Comparison of ENCODE assay signal across 8 mouse cellular contexts in the genomic region with DNA sequence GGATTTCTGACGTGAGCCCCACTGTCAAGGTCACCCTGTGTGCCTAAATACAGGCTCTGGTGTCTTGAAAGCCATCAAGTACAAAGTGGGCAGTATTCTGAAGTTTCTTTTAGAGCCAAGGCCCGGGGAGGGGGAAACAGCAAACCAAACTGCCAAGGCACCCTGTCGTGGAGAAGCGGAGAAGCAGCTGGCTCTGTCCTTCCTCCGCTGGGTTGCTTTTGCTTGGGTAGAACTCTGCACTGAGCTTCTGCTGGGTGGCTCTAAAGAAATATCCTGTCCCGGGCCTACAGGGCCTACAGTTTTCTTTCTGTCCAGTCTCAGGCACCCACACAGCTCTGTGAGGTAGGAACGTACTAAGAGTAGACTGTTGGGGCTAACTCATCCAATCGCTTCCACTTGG. TPM values are rescaled to one million over a fixed set of nuclear protein-coding genes. Genes with fewer than 3 reads are reported as not detected.
DNase-seq lines count a peak whose midpoint lies in the region; ATAC-seq and TF ChIP-seq lines count a peak whose summit lies in the region.

No protein-coding gene starts in this region.

- H3K9ac ChIP-seq in kidney, postnatal 0 days (ENCODE audit: low read depth, low read length), result 0 out of 2 replicates have a peak overlapping the region, but pooled peaks have one; percentile 62
- 0 out of 2 replicates have a peak overlapping the region, but pooled peaks have one; percentile 33 for H3K9ac ChIP-seq in hindbrain, postnatal 0 days (replicated peaks; ENCODE audit: low read length)

- 73% methylated on average over 8 of the region's 8 CpGs for WGBS in kidney, postnatal 0 days
- WGBS in hindbrain, postnatal 0 days, result 74% methylated on average over 8 of the region's 8 CpGs
- WGBS in olfactory bulb, adult 2 months, result 43% methylated on average over 8 of the region's 8 CpGs

- H3K27me3 ChIP-seq in kidney, postnatal 0 days (ENCODE audit: insufficient read depth, low read length), result no peaks in the 10 kb centered on the region
- H3K27me3 ChIP-seq in hindbrain, postnatal 0 days (ENCODE audit: insufficient read depth, low read length), result no peaks in the 10 kb centered on the region

- peak overlapping the region; percentile 81 for H3K27ac ChIP-seq in kidney, postnatal 0 days
- H3K27ac ChIP-seq in hindbrain, postnatal 0 days, result peak overlapping the region; percentile 74
- peak overlapping the region; percentile 57; the same call in 1 of the 2 replicates for H3K27ac ChIP-seq in olfactory bulb, adult 2 months (ENCODE audit: insufficient read depth, low read depth, low read length)

- no peak for TF ChIP-seq CTCF in kidney, postnatal 0 days (IDR thresholded peaks at IDR 0.05; ENCODE audit: low read depth)
- no peak for TF ChIP-seq CTCF in hindbrain, postnatal 0 days (IDR thresholded peaks at IDR 0.05; ENCODE audit: low read depth)
- no peak for TF ChIP-seq CTCF in olfactory bulb, adult 2 months (IDR thresholded peaks at IDR 0.05; ENCODE audit: insufficient read depth, low read depth, low read length)

- no peak for DNase-seq in kidney, postnatal 0 days (ENCODE audit: low spot score)
- DNase-seq in kidney, adult 11 months, result no peak
- DNase-seq in hindbrain, postnatal 0 days (ENCODE audit: low spot score), result no peak
- DNase-seq in urinary bladder, postnatal 4 days (ENCODE audit: low spot score in 2 of 2), result no peak
- no peak for DNase-seq in layer of hippocampus, adult 9-10 months (ENCODE audit: low spot score)
- DNase-seq in layer of hippocampus, postnatal 10 days (ENCODE audit: low spot score in 2 of 2), result no peak

- H3K4me1 ChIP-seq in kidney, postnatal 0 days (replicated peaks; ENCODE audit: insufficient read depth, low read length), result peaks cover 14% of the 10 kb centered on the region
- no peaks in the 10 kb centered on the region for H3K4me1 ChIP-seq in hindbrain, postnatal 0 days (ENCODE audit: insufficient read depth, low read length)
- H3K4me1 ChIP-seq in olfactory bulb, adult 2 months (ENCODE audit: control insufficient read depth, insufficient read depth, low read length), result peaks cover 30% of the 10 kb centered on the region

- H3K9me3 ChIP-seq in kidney, postnatal 0 days (replicated peaks; ENCODE audit: low read length), result no peaks in the 10 kb centered on the region
- no peaks in the 10 kb centered on the region for H3K9me3 ChIP-seq in hindbrain, postnatal 0 days (ENCODE audit: low read length)

- no peak for ATAC-seq in kidney, postnatal 0 days (replicated peaks; ENCODE audit: low FRiP score, low read depth)
- peak; percentile 4 for ATAC-seq in common myeloid progenitor, adult 5-6 weeks (replicated peaks; ENCODE audit: low read depth, poor library complexity, severe bottlenecking)
- no peak for ATAC-seq in hindbrain, postnatal 0 days

- no peak overlapping the region for H3K4me2 ChIP-seq in kidney, postnatal 0 days (ENCODE audit: low read length)
- no peak overlapping the region for H3K4me2 ChIP-seq in hindbrain, postnatal 0 days (ENCODE audit: low read depth, low read length)

- TF ChIP-seq POLR2A in olfactory bulb, adult 2 months (IDR thresholded peaks at IDR 0.05; ENCODE audit: insufficient read depth, low read depth, low read length), result no peak

- peaks cover 9% of the 10 kb centered on the region for H3K36me3 ChIP-seq in kidney, postnatal 0 days (ENCODE audit: insufficient read depth, low read length)
- peaks cover 12% of the 10 kb centered on the region for H3K36me3 ChIP-seq in hindbrain, postnatal 0 days (ENCODE audit: insufficient read depth, low read length)

- no peak overlapping the region for H3K4me3 ChIP-seq in kidney, postnatal 0 days (replicated peaks; ENCODE audit: low read depth, low read length)
- H3K4me3 ChIP-seq in hindbrain, postnatal 0 days (ENCODE audit: low read length), result no peak overlapping the region
- no peak overlapping the region for H3K4me3 ChIP-seq in olfactory bulb, adult 2 months (ENCODE audit: insufficient read depth, low read depth, low read length)

RNA-seq across cellular contexts. Expression of a gene that starts 0.5 kb away (rescaled TPM):
- 8.6 and 9.2 TPM in 2 replicates for polyA plus RNA-seq in kidney, postnatal 0 days (2015; fragmentation: Nextera tagmentation; extraction: Ambion mirVana)
- total RNA-seq in common myeloid progenitor, adult 5-6 weeks (2017), result 103 and 128 TPM in 2 replicates
- 5.4 and 13.0 TPM in 2 replicates for total RNA-seq in hindbrain, postnatal 0 days (2014; rRNA removed)
- polyA plus RNA-seq in hindbrain, postnatal 0 days (2015; fragmentation: Nextera tagmentation; extraction: Ambion mirVana), result 7.8 and 9.9 TPM in 2 replicates
- polyA plus RNA-seq in olfactory bulb, adult 2 months (2012; ENCODE audit: insufficient read depth, insufficient read length, low replicate concordance, missing spikeins), result not detected in 2 replicates
- 1 to 10 TPM; 6.4 to 7.1 TPM for total RNA-seq in layer of hippocampus, postnatal 10 days (2021)

RNA-seq across cellular contexts. Expression of a gene that starts 25.4 kb away (rescaled TPM):
- polyA plus RNA-seq in kidney, postnatal 0 days (2015; fragmentation: Nextera tagmentation; extraction: Ambion mirVana), result 1.8 and 2.0 TPM in 2 replicates
- total RNA-seq in common myeloid progenitor, adult 5-6 weeks (2017), result 2.1 and 3.1 TPM in 2 replicates
- 16.4 and 16.6 TPM in 2 replicates for total RNA-seq in hindbrain, postnatal 0 days (2014; rRNA removed)
- 1.4 and 1.7 TPM in 2 replicates for polyA plus RNA-seq in hindbrain, postnatal 0 days (2015; fragmentation: Nextera tagmentation; extraction: Ambion mirVana)
- not detected in 2 replicates for polyA plus RNA-seq in olfactory bulb, adult 2 months (2012; ENCODE audit: insufficient read depth, insufficient read length, low replicate concordance, missing spikeins)
- 10 to 100 TPM; 25.8 to 29.0 TPM for total RNA-seq in layer of hippocampus, postnatal 10 days (2021)

RNA-seq across cellular contexts. Expression of a gene that starts 30.2 kb away (rescaled TPM):
- polyA plus RNA-seq in kidney, postnatal 0 days (2015; fragmentation: Nextera tagmentation; extraction: Ambion mirVana), result 30.4 and 32.4 TPM in 2 replicates
- total RNA-seq in common myeloid progenitor, adult 5-6 weeks (2017), result 19.2 and 27.5 TPM in 2 replicates
- total RNA-seq in hindbrain, postnatal 0 days (2014; rRNA removed), result 76.0 and 78.3 TPM in 2 replicates
- 37.7 and 39.3 TPM in 2 replicates for polyA plus RNA-seq in hindbrain, postnatal 0 days (2015; fragmentation: Nextera tagmentation; extraction: Ambion mirVana)
- not detected in 2 replicates for polyA plus RNA-seq in olfactory bulb, adult 2 months (2012; ENCODE audit: insufficient read depth, insufficient read length, low replicate concordance, missing spikeins)
- 10 to 100 TPM; 76.1 to 80.4 TPM for total RNA-seq in layer of hippocampus, postnatal 10 days (2021)
